Mouse (Mus musculus): ENCODE measurements around the gene Rbm7.
"Not testable (repeated sequence)": the region's sequence is repeated elsewhere in the genome, so short reads cannot be mapped to it uniquely, and the experiment has no call there.

The Rbm7 gene

GRCm38 (mm10) chr9:48480411-48481213 is 14.5 kb downstream of the Rbm7 start, which contains the start of gene Rexo2:
Gene Rexo2, minus strand, starts transcription at chr9:48480623.
- peak; percentile 94 for DNase-seq (ENCODE audit: low spot score)

GRCm38 (mm10) chr9:48479838-48480410 is 15.2 kb downstream of the Rbm7 start:
- DNase-seq (ENCODE audit: low spot score) = no peak

DNA sequence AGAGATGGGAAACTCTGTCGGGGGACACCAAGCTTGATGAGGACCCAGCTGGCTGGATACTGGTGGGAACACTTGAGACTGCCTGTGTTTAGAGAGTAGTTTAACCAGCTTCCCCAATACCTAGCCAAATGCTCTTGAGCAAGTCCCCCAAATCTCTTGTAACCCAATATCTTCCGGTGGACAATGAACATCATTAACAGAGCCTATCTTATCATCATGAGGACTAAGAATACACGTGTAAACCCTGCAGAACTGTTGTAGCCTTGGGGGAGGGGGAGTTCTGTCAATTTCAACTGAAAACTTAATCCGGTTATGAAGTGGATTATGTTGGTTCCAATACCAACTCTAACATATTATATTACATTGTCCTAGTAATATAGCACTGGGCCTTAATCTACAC is 16.3 kb downstream of the Rbm7 start:
- DNase-seq (ENCODE audit: low spot score) = no peak

DNA sequence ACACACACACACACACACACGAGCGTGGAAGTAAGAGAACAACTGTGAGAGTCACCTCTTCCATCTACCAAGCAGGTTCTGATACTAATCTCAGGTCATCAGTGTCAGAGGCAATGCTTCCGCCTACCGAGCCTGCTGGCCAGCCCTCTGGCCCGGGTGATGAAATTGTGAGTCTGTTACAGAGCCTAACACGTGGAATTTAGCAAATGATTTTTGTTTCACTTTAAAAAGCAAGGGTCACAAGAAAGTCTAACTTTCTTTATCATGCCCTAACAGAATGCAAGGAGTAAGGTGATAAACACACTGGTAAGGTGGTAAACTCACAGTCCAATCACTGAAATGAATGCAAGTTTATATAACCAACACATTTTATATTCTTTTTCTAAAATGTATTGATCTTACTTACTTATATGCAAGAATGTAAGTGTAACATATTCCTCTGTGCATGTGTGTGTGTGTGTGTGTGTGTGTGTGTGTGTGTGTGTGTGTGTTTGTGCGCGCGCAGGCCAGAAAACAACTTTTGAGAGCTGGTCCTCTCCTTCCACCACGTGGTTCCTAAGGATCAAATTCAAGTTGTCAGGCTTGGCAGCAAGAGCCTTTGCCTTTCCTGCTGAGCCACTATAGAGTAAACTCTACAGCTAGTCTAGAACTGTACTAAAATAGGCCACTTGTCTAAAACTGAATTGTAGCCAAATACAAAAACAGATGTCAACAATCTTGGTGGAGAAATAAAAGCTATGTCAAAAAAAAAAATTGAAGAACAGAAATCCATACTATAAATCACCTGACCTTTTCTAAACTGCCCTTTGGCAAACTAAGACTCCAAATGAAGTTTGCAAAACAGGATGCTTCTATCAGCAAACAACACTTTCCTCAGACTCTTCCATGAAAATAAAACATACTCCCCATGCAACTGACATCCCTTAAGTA is 18.6 kb downstream of the Rbm7 start:
- DNase-seq (ENCODE audit: low spot score) = no peak

- DNase-seq (ENCODE audit: low spot score) = no peak
Observed at GRCm38 (mm10) chr9:48474367-48474766, 20.7 kb downstream of the Rbm7 start.

- no peak for DNase-seq (ENCODE audit: low spot score)
Observed at GRCm38 (mm10) chr9:48473131-48473530, 22.0 kb downstream of the Rbm7 start.

DNA sequence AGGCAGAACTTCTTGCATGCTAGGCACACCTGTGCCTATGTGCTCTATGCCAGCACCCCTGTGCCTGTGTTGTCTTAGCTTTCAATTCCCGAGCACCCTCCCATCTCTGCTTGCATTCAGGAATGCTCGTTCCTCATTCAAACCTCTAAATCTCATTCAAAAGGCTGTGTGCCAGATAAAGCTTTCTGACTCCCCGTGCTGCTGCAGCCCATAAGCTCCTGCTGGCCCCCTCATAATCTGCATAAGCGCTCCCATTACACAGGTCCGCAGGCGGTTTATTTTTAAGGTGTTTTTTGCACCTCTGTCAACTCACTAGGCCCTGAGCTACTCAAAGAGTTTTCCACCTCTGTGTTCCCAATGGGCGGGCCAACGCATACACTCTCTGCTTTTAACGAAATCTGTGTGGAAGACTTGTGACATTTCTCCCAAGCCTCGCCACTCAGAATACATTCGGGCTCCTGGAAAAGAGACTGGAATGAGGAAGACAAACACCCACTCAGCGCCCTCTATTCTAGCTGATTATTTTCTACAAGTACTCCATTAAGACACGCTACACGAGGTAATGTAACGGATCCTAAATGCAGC is 22.6 kb downstream of the Rbm7 start:
- DNase-seq (ENCODE audit: low spot score) = no peak

DNA sequence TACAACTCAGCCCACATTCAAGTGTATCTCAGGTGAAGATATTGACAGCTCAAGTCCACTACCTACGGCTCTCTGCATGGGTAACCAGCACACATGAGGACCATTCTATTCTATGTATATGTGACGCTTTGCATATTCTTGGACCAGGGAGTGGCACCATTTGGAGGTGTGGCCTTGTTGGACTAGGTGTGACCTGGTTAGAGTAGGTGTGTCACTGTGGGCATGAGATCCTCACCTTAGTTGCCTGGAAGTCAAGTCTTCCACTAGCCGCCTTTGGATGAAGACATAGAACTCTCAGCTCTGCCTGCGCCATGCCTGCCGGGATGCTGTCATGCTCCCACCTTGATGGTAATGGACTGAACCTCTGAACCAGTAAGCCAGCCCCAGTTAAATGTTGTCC is 27.6 kb downstream of the Rbm7 start:
- DNase-seq (ENCODE audit: low spot score) = not testable (repeated sequence)

DNA sequence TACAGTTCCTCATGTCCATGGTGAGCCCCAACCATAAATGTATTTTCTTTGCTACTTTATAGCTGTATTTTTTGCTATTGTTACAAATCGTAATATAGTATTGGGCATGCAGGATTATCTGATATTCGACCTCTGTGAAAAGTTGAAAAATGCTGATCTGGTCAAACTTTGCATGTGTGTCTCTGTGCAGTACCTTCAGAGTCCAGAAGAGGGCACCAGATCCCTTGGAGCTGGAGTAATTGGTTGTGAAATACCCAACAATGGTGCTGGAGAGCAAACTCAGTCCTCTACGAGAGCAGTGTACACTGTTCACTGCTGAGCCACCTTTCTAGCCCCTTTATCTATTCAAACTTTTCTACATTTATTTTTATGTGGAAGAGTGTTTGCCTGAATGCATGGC is 28.3 kb downstream of the Rbm7 start:
- DNase-seq (ENCODE audit: low spot score) = peak; percentile 47

DNA sequence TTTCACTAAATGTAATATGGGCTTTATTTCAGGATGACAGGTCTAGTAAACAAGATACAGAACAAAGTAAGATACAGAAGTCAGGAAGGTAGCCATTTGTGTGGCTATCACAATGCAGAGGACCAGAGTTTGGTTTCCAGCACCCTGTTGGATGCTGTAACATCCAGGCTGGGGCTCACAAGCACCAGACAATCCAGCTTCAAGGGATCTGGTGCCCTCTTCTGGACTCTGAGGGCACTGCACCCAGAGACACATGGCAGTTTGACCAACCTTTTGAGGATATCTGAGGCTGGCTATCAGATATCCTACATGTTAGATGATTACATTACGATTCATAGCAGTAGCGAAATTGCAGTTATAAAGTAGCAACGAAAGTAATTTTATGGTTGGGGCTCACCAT is 29.4 kb downstream of the Rbm7 start:
- DNase-seq (ENCODE audit: low spot score) = no peak

- DNase-seq (ENCODE audit: low spot score) = no peak
Observed at GRCm38 (mm10) chr9:48461545-48461944, 33.6 kb downstream of the Rbm7 start.

GRCm38 (mm10) chr9:48460720-48461119 is 34.4 kb downstream of the Rbm7 start:
- no peak for DNase-seq (ENCODE audit: low spot score)

DNA sequence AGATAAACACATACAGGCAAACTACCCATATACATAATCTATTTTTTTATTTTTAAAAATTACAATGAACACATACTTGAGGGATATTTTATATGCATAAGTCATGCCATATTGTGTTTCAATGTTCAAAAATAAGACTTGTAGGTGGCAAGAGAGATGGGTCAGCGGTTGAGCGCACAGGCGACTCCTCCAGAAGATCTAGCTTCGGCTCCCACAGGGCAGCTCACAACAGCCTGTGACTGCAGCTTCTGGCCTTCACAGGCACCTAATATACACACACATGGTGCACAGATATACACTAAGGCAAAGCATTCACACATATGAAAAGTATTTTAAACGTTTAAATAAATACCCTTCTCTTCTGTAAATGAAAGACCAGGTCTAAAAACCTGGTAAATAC is 35.7 kb downstream of the Rbm7 start:
- DNase-seq (ENCODE audit: low spot score) = no peak

DNA sequence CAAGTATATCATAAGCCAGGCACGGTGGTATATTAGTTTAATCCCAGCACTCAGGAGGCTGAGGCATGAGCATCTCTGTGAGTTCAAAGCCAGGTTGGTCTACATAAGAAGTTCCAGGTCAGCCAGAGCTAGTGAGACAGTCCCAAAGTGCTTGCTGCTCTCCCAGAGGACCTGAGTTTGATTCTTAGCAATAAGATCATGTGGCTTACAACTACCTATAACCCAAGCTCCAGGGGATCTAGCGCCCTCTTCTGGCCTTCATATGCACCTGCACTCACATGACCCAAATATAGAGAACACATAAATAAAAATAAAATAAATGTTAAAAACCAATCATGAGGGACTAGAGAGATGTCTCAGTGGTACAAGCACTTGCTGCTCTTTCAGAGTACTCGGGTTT is 36.2 kb downstream of the Rbm7 start:
- DNase-seq (ENCODE audit: low spot score) = no peak

DNA sequence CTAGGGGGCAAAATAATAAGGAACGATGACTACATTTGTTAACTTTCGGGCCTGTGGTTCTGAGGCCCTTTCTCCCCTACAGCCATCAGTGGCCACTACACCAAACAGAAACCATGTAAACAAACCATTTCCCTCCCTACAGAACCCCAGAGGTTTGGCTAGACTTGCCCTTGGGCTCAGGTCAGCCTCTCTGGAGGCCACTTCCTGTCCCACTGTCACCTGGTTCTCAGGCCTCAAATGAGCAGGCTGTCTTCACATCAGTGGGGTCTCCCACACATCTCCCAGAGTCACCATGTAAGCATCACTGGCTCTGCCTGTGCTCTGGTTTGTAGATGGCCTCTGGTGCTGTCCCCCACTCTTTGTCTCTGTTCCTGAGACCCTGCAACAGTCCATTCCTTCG is 39.1 kb downstream of the Rbm7 start:
- DNase-seq (ENCODE audit: low spot score) = no peak

- DNase-seq (ENCODE audit: low spot score) = no peak
Observed at GRCm38 (mm10) chr9:48450066-48450465, 45.0 kb downstream of the Rbm7 start.

GRCm38 (mm10) chr9:48447783-48448209 is 47.3 kb downstream of the Rbm7 start:
- DNase-seq (ENCODE audit: low spot score) = peak; percentile 15

GRCm38 (mm10) chr9:48444821-48445220 is 50.3 kb downstream of the Rbm7 start:
- no peak for DNase-seq (ENCODE audit: low spot score)

DNA sequence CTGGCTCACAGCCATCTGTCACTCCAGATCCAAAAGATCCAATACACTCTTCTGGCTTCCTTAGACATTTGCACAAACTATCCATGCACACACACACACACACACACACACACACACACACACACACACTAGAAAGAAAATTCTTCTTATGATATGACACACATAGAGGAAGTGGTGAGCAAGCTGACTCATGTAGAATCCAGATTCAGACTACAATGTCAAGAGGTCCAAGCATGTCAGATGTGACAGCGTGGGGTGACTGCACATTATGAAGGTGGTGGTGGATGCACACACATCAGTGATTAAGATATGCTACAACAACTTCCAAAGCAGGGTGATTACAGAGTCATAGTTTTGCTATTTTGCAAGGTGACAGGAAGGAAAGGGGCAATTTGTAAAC is 51.2 kb downstream of the Rbm7 start:
- DNase-seq (ENCODE audit: low spot score) = no peak

All from MN1 (cell line).